Mouse (Mus musculus) megakaryocyte, adult 5-6 weeks (primary cell): ENCODE results near the gene Gm49392. TPM values are rescaled to one million over a fixed set of nuclear protein-coding genes. Genes with fewer than 3 reads are reported as not detected.

Experiments used
- total RNA-seq, 2 experiments: library from RNA; stranded (forward) in 1 of 2; stranded (reverse) in 1 of 2; fragments of 153-499, 151-499 nt in 1 of 2; fragments of 221-1000, 200-1000 nt in 1 of 2; gene quantifications; 2 replicates each; pipeline versions ENCODE4 v1.2.3 to v1.2.4; 2015 to 2017

The Gm49392 gene
- total RNA-seq, 2 experiments from 2014 or later = not detected

Other genes with a start within 250 kb of the Gm49392 start
- not detected in 2 replicates for gene BC051665, start 110.5 kb downstream of the Gm49392 start, total RNA-seq (2015)
- not detected in 2 replicates for gene BC051665, start 110.5 kb downstream of the Gm49392 start, total RNA-seq (2017)
- not detected in 2 replicates for gene Ctsll3, start 94.0 kb downstream of the Gm49392 start, total RNA-seq (2015)
- gene Ctsll3, start 94.0 kb downstream of the Gm49392 start, total RNA-seq (2017) = not detected in 2 replicates
- 0.16 and 0.30 TPM in 2 replicates for gene 4930486L24Rik, start 32.4 kb downstream of the Gm49392 start, total RNA-seq (2015)
- 0.22 TPM in 1 of 2 replicates, not detected in the other for gene 4930486L24Rik, start 32.4 kb downstream of the Gm49392 start, total RNA-seq (2017)
- 1.7 and 3.0 TPM in 2 replicates for gene Ctla2b, start 553 bp upstream of the Gm49392 start, total RNA-seq (2015)
- 1.7 and 2.1 TPM in 2 replicates for gene Ctla2b, start 553 bp upstream of the Gm49392 start, total RNA-seq (2017)
- not detected in 2 replicates for gene Tpbpb, start 8.0 kb upstream of the Gm49392 start, total RNA-seq (2015)
- not detected in 2 replicates for gene Tpbpb, start 8.0 kb upstream of the Gm49392 start, total RNA-seq (2017)
- not detected in 2 replicates for gene Gm49393, start 38.7 kb upstream of the Gm49392 start, total RNA-seq (2015)
- not detected in 2 replicates for gene Gm49393, start 38.7 kb upstream of the Gm49392 start, total RNA-seq (2017)
- gene Gm49391, start 39.7 kb upstream of the Gm49392 start, total RNA-seq (2015) = 1.1 TPM in 1 of 2 replicates, not detected in the other
- gene Gm49391, start 39.7 kb upstream of the Gm49392 start, total RNA-seq (2017) = not detected in 2 replicates
- 1.6 and 5.3 TPM in 2 replicates for gene Ctla2a, start 39.7 kb upstream of the Gm49392 start, total RNA-seq (2015)
- 4.4 and 9.3 TPM in 2 replicates for gene Ctla2a, start 39.7 kb upstream of the Gm49392 start, total RNA-seq (2017)
- not detected in 2 replicates for gene Tpbpa, start 45.1 kb upstream of the Gm49392 start, total RNA-seq (2015)
- not detected in 2 replicates for gene Tpbpa, start 45.1 kb upstream of the Gm49392 start, total RNA-seq (2017)
- not detected in 2 replicates for gene Ctsj, start 109.1 kb upstream of the Gm49392 start, total RNA-seq (2015)
- gene Ctsj, start 109.1 kb upstream of the Gm49392 start, total RNA-seq (2017) = not detected in 2 replicates
- not detected in 2 replicates for gene Ctsq, start 143.7 kb upstream of the Gm49392 start, total RNA-seq (2015)
- not detected in 2 replicates for gene Ctsq, start 143.7 kb upstream of the Gm49392 start, total RNA-seq (2017)